Mouse (Mus musculus): Measurements from ENCODE around the gene Mocs3. TPM values are rescaled to one million over a fixed set of nuclear protein-coding genes. Genes with fewer than 3 reads are reported as not detected.

The Mocs3 gene
- total and polyA plus RNA-seq, 2 experiments from 2014 or later = 7.4 to 19.3 TPM

GRCm38 (mm10) chr2:168200014-168200691 is 30.3 kb upstream of the Mocs3 start:
- Histone ChIP-seq H3K27ac (ENCODE audit: low read depth, low read length) (no peak overlapping the region), H3K4me2 (ENCODE audit: low read depth, low read length, poor library complexity, severe bottlenecking) (no peak overlapping the region), H3K36me3 (ENCODE audit: insufficient read depth, low read length) (peaks cover 5% of the 10 kb centered on the region; the same call in 1 of the 2 replicates), H3K4me1 (ENCODE audit: insufficient read depth, low read length) (peaks cover 22% of the 10 kb centered on the region), H3K4me3 (ENCODE audit: low read depth, low read length) (no peak overlapping the region), H3K27me3 (ENCODE audit: insufficient read depth, low read length) (no peaks in the 10 kb centered on the region), H3K9ac (replicated peaks; ENCODE audit: low read length, poor library complexity, severe bottlenecking) (no peak overlapping the region), H3K9me3 (ENCODE audit: low read length) (no peaks in the 10 kb centered on the region)
- ATAC-seq (ENCODE audit: low FRiP score) (no peak), DNase-seq (ENCODE audit: low spot score) (no peak)
- TF ChIP-seq CTCF (IDR thresholded peaks at IDR 0.05) = no peak
- WGBS = 82% methylated on average over 4 of the region's 5 CpGs

GRCm38 (mm10) chr2:168204476-168204999 is 25.9 kb upstream of the Mocs3 start:
- H3K4me1 ChIP-seq (ENCODE audit: insufficient read depth, low read length) = peaks cover 17% of the 10 kb centered on the region
- no peaks in the 10 kb centered on the region for H3K9me3 ChIP-seq (ENCODE audit: low read length)
- DNase-seq (ENCODE audit: low spot score) (no peak), ATAC-seq (ENCODE audit: low FRiP score) (no peak)
- TF ChIP-seq CTCF (IDR thresholded peaks at IDR 0.05) = no peak
- H3K9ac ChIP-seq (replicated peaks; ENCODE audit: low read length, poor library complexity, severe bottlenecking) = 0 out of 2 replicates have a peak overlapping the region, but pooled peaks have one; percentile 98
- peak overlapping the region; percentile 76 for H3K4me3 ChIP-seq (ENCODE audit: low read depth, low read length)
- no peaks in the 10 kb centered on the region for H3K27me3 ChIP-seq (ENCODE audit: insufficient read depth, low read length)
- peak overlapping the region; percentile 62 for H3K4me2 ChIP-seq (ENCODE audit: low read depth, low read length, poor library complexity, severe bottlenecking)
- no peaks in the 10 kb centered on the region for H3K36me3 ChIP-seq (ENCODE audit: insufficient read depth, low read length)
- WGBS = 76% methylated on average over 8 of the region's 8 CpGs
- no peak overlapping the region for H3K27ac ChIP-seq (ENCODE audit: low read depth, low read length)

DNA sequence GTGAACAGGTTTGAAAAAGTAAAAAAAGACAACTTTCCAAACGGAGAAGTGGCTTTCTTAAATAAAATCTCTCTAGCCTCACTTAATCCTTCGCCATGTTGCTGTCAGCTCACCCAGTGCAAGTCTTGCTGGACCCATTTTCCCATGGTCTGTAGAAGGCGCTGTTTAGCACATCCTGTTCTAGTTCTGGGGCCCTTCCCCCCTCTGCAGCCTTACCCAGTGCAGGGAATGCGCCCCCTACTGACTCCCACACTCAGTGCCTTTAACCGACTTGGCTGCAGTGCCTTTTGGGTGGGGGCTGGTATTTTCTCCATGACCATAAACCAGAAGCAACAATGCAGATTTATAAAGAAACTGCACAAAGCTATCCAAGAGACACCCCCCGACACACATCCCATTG is 25.2 kb upstream of the Mocs3 start:
- TF ChIP-seq CTCF (IDR thresholded peaks at IDR 0.05) = peak; percentile 99
- no peaks in the 10 kb centered on the region for H3K27me3 ChIP-seq (ENCODE audit: insufficient read depth, low read length)
- ATAC-seq (ENCODE audit: low FRiP score) = peak; percentile 69
- H3K4me3 ChIP-seq (ENCODE audit: low read depth, low read length) = peak overlapping the region; percentile 76
- no peaks in the 10 kb centered on the region for H3K9me3 ChIP-seq (ENCODE audit: low read length)
- peak overlapping the region; percentile 62 for H3K4me2 ChIP-seq (ENCODE audit: low read depth, low read length, poor library complexity, severe bottlenecking)
- peaks cover 14% of the 10 kb centered on the region for H3K4me1 ChIP-seq (ENCODE audit: insufficient read depth, low read length)
- H3K9ac ChIP-seq (replicated peaks; ENCODE audit: low read length, poor library complexity, severe bottlenecking) = peak overlapping the region; percentile 98
- H3K36me3 ChIP-seq (ENCODE audit: insufficient read depth, low read length) = peaks cover under 1% of the 10 kb centered on the region; the same call in 1 of the 2 replicates
- 4% methylated on average over 6 of the region's 6 CpGs for WGBS
- peak; percentile 97 for DNase-seq (ENCODE audit: low spot score)
- peak overlapping the region; percentile 96 for H3K27ac ChIP-seq (ENCODE audit: low read depth, low read length)

DNA sequence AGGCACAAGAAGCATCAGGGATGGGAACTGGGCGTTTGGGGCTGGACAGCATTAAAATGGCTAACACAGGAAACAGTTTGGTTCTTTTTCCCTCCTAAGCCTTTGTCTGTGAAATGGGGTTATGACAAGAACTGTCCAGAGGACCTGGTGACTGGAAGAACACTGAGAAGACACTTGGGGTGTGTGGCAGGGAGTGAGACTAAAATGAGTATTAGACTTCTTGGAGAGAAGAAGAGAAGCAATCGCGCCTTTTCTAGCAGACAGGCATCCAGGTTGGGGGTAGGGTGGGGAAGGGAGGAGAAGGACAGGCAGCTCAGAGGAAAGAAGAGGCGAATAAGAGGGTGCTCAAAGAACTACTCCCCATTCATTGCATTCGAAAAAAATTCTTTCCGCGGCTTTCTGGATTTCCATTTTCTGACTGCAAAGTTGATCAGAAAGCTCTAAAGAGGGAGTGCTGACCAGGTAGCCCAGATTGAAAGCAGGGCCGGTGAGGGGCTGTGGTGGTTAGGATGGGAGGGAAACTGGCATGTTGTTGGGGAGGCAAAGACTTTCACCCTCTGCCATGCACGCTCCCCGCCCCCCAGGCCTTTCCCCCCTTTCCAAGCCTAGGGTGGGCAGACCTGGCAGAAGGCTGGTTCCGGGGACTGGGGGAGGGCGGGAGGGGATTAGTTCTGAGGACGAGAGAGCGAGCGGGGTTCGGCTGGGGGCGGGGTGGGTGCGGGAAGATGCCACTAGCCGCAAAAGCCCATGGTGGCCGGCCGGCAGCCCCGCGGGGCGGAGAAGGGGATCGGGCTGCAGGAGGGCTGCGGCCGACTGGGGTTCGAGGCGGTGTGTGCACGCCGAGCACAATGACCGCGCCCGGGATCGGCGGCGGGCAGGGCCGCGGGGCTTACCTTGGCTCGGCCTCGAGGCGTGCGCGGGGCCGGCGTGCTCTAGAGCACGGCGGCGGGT is 24.5 kb upstream of the Mocs3 start:
- WGBS = under 1% methylated on average over 30 of the region's 49 CpGs
- H3K27me3 ChIP-seq (ENCODE audit: insufficient read depth, low read length) = no peaks in the 10 kb centered on the region
- H3K4me2 ChIP-seq (ENCODE audit: low read depth, low read length, poor library complexity, severe bottlenecking) = peak overlapping the region; percentile 62
- no peaks in the 10 kb centered on the region for H3K9me3 ChIP-seq (ENCODE audit: low read length)
- DNase-seq (ENCODE audit: low spot score) (peak; percentile 33), ATAC-seq (ENCODE audit: low FRiP score) (peak; percentile 13; the same call in 1 of the 2 replicates)
- H3K36me3 ChIP-seq (ENCODE audit: insufficient read depth, low read length) = peaks cover 7% of the 10 kb centered on the region; the same call in 1 of the 2 replicates
- peak overlapping the region; percentile 96 for H3K27ac ChIP-seq (ENCODE audit: low read depth, low read length)
- H3K4me3 ChIP-seq (ENCODE audit: low read depth, low read length) = peak overlapping the region; percentile 76
- H3K4me1 ChIP-seq (ENCODE audit: insufficient read depth, low read length) = peaks cover 14% of the 10 kb centered on the region
- no peak for TF ChIP-seq CTCF (IDR thresholded peaks at IDR 0.05)
- H3K9ac ChIP-seq (replicated peaks; ENCODE audit: low read length, poor library complexity, severe bottlenecking) = peak overlapping the region; percentile 98

GRCm38 (mm10) chr2:168206725-168207644 is 23.4 kb upstream of the Mocs3 start, which contains the start of gene Adnp:
Adnp (minus strand) TSS chr2:168207112.
- Histone ChIP-seq H3K36me3 (ENCODE audit: insufficient read depth, low read length) (peaks cover 16% of the 10 kb centered on the region; the same call in 1 of the 2 replicates), H3K27me3 (ENCODE audit: insufficient read depth, low read length) (no peaks in the 10 kb centered on the region), H3K4me2 (ENCODE audit: low read depth, low read length, poor library complexity, severe bottlenecking) (peak within 1 kb of the TSS; percentile 62), H3K4me1 (ENCODE audit: insufficient read depth, low read length) (peaks cover 14% of the 10 kb centered on the region), H3K4me3 (ENCODE audit: low read depth, low read length) (peak within 1 kb of the TSS; percentile 76), H3K27ac (ENCODE audit: low read depth, low read length) (peak within 1 kb of the TSS; percentile 96), H3K9me3 (ENCODE audit: low read length) (no peaks in the 10 kb centered on the region), H3K9ac (replicated peaks; ENCODE audit: low read length, poor library complexity, severe bottlenecking) (peak within 1 kb of the TSS; percentile 98)
- ATAC-seq (ENCODE audit: low FRiP score) (peak; percentile 92), DNase-seq (ENCODE audit: low spot score) (peak; percentile 98)
- under 1% methylated on average over 48 of the region's 89 CpGs for WGBS
- TF ChIP-seq CTCF (IDR thresholded peaks at IDR 0.05) = peak; percentile 92

All from midbrain, postnatal 0 days (tissue).